8 mouse cellular contexts compared by ENCODE assay signal in genomic region chr17:71526711-71527564, GRCm38 (mm10). TPM values are rescaled to one million over a fixed set of nuclear protein-coding genes. Genes with fewer than 3 reads are reported as not detected.
A peak's percentile ranks its signal among the peaks of the same experiment; 100 is the strongest.
DNase-seq lines count a peak whose midpoint lies in the region; ATAC-seq lines count a peak whose summit lies in the region.

TSS of gene Ndc80 (minus strand) at chr17:71526857.

- H3K36me3 ChIP-seq in hindbrain, embryonic 16.5 days (ENCODE audit: control insufficient read depth, insufficient read depth, low read length) = no peaks in the 10 kb centered on the region
- H3K36me3 ChIP-seq in macrophage (ENCODE audit: inconsistent target) = no peaks in the 10 kb centered on the region

- H3K79me2 ChIP-seq in macrophage (ENCODE audit: inconsistent target) = peaks cover 41% of the 10 kb centered on the region

- no peaks in the 10 kb centered on the region for H3K27me3 ChIP-seq in hindbrain, embryonic 16.5 days (replicated peaks; ENCODE audit: control insufficient read depth, insufficient read depth, low read length)

- peak within 1 kb of the TSS; percentile 62 for H3K4me3 ChIP-seq in hindbrain, embryonic 16.5 days (ENCODE audit: low read length)
- H3K4me3 ChIP-seq in macrophage (ENCODE audit: inconsistent target) = peak within 1 kb of the TSS; percentile 95

- H3K9me3 ChIP-seq in hindbrain, embryonic 16.5 days (ENCODE audit: control insufficient read depth, low read length) = no peaks in the 10 kb centered on the region

- peak within 1 kb of the TSS; percentile 79 for H3K9ac ChIP-seq in hindbrain, embryonic 16.5 days (ENCODE audit: low read depth, low read length)

- peaks cover 8% of the 10 kb centered on the region for H3K4me1 ChIP-seq in hindbrain, embryonic 16.5 days (ENCODE audit: control insufficient read depth, insufficient read depth, low read depth, low read length)

- WGBS in hindbrain, embryonic 16.5 days = under 1% methylated on average over 66 of the region's 66 CpGs
- WGBS in macrophage (ENCODE audit: missing documents) = under 1% methylated on average over 66 of the region's 66 CpGs

- peak; percentile 99 for ATAC-seq in hindbrain, embryonic 16.5 days

- H3K27ac ChIP-seq in hindbrain, embryonic 16.5 days (ENCODE audit: low read depth, low read length) = peak within 1 kb of the TSS; percentile 98
- peak within 1 kb of the TSS; percentile 87 for H3K27ac ChIP-seq in macrophage

- H3K4me2 ChIP-seq in hindbrain, embryonic 16.5 days (ENCODE audit: low read length) = peak within 1 kb of the TSS; percentile 90

- DNase-seq in WW6 (ENCODE audit: low read depth, low spot score) = peak; percentile 75
- DNase-seq in cerebellum, postnatal 4 days (ENCODE audit: low spot score in 2 of 2) = peak; percentile 88 to 93
- peak; percentile 93 for DNase-seq in gastrocnemius, adult 18-20 months (ENCODE audit: low spot score)
- DNase-seq in left cerebral cortex, adult 18-20 months (ENCODE audit: low spot score in 2 of 2) = peak; percentile 87 to 91
- DNase-seq in right cerebral cortex, adult 18-20 months = peak; percentile 93
- DNase-seq in urinary bladder, postnatal 10 days (ENCODE audit: low spot score) = peak; percentile 73

RNA-seq across cellular contexts. Expression of gene Ndc80, which starts in this region (rescaled TPM):
- under 1 TPM in 1 of 2 experiments, not detected in 1; 0.14 TPM for total RNA-seq in gastrocnemius, adult 18-20 months (2021)
- 7.8 and 9.1 TPM in 2 replicates for polyA plus RNA-seq in hindbrain, embryonic 16.5 days (2015; fragmentation: Nextera tagmentation; extraction: Ambion mirVana)
- total RNA-seq in left cerebral cortex, adult 18-20 months (2021) = under 1 TPM in 1 of 2 experiments, not detected in 1; 0.21 TPM
- 10 to 100 TPM in 4 of 26 experiments, 1 to 10 TPM in 22; 1.3 to 22.8 (median 5.0) TPM for total RNA-seq in macrophage (2018; cell fraction: chromatin; rRNA removed)
- total RNA-seq in macrophage (2018; cell fraction: cytosol; rRNA removed) = 1 to 10 TPM; 1.9 to 6.3 (median 3.6) TPM
- total RNA-seq in macrophage (2018; cell fraction: nucleus; rRNA removed) = 10 to 100 TPM in 1 of 26 experiments, 1 to 10 TPM in 25; 1.5 to 18.9 (median 3.2) TPM
- 2.0 to 12.0 TPM (median 10.6 TPM) in 3 replicates for polyA plus RNA-seq in macrophage (2018)

Comparison
In these comparisons a context has a peak if more than half of its experiments do, and no peak if none do; other contexts are left out.
1. Peak in every context shown above with its lines: DNase-seq, ATAC-seq, H3K4me3 ChIP-seq and H3K27ac ChIP-seq.
2. Peak in DNase-seq in gastrocnemius, adult 18-20 months; RNA of the gene not detected or under 1 TPM.
3. Peak in DNase-seq in left cerebral cortex, adult 18-20 months; RNA of the gene not detected or under 1 TPM.